Mouse (Mus musculus) neural tube, embryonic 14.5 days (tissue): ENCODE data around the gene Tnfsf11. TPM values are rescaled to one million over a fixed set of nuclear protein-coding genes. Genes with fewer than 3 reads are reported as not detected.

Source experiments
- ATAC-seq: fragments of 200-750 bp; cut with Nextera tagmentation; 2 replicates; pipeline ENCODE4 v1.8.0; 2017; ENCODE audit warnings: low read depth, mild to moderate bottlenecking, moderate TSS enrichment, moderate library complexity
- H3K27ac ChIP-seq: fragments of 300-500 bp; sonication (generic); 2 replicates; pipeline ENCODE4 v1.5.1; 2014; ENCODE audit warnings: low read depth, mild to moderate bottlenecking, control low read depth, low read length, moderate library complexity, mixed read lengths
- H3K27me3 ChIP-seq: fragments of 300-500 bp; sonication (generic); 2 replicates; pipeline ENCODE4 v1.6.1; 2014; ENCODE audit warnings: low read length; ENCODE audit not compliant: control insufficient read depth, insufficient read depth
- H3K36me3 ChIP-seq: fragments of 300-500 bp; sonication (generic); 2 replicates; pipeline ENCODE4 v1.6.1; 2014; ENCODE audit warnings: low read length, mixed read lengths; ENCODE audit not compliant: control insufficient read depth, insufficient read depth
- H3K4me1 ChIP-seq: fragments of 300-500 bp; sonication (generic); 2 replicates; pipeline ENCODE4 v1.6.1; 2014; ENCODE audit warnings: low read length; ENCODE audit not compliant: control insufficient read depth, insufficient read depth
- H3K4me2 ChIP-seq: fragments of 300-500 bp; sonication (generic); 2 replicates; pipeline ENCODE4 v1.6.1; 2014; ENCODE audit warnings: mild to moderate bottlenecking, low read depth, low read length, control low read depth
- H3K4me3 ChIP-seq: fragments of 300-500 bp; sonication (generic); 2 replicates; pipeline ENCODE4 v1.5.1; 2014; ENCODE audit warnings: low read depth, low read length, control low read depth, mixed read lengths
- H3K9ac ChIP-seq: fragments of 300-500 bp; sonication (generic); replicated peaks from 2 replicates; pipeline ENCODE4 v1.6.1; 2014; ENCODE audit warnings: low read depth, mild to moderate bottlenecking, control low read depth, low read length, mixed read lengths
- H3K9me3 ChIP-seq: fragments of 300-500 bp; sonication (generic); 2 replicates; pipeline ENCODE4 v1.6.1; 2016; ENCODE audit warnings: low read length; ENCODE audit not compliant: control insufficient read depth
- WGBS: fragments of 180-500 bp; shearing (Covaris S2); extraction: QIAGEN DNeasy Blood & Tissue Kit; methylation state at CpG from one replicate; pipeline ENCODE4 v1.1.7; 2014; 5-methylcytosine and 5-hydroxymethylcytosine counted together
- polyA plus RNA-seq: library from polyadenylated mRNA; unstranded; fragments of >200 nt; fragmentation: Nextera tagmentation; extraction: Ambion mirVana; gene quantifications from 2 replicates; pipeline ENCODE4 v1.2.1, GENCODE M21; 2014

Tnfsf11 gene
- polyA plus RNA-seq, 1 experiment from 2014 or later, result 0.27 TPM

DNA sequence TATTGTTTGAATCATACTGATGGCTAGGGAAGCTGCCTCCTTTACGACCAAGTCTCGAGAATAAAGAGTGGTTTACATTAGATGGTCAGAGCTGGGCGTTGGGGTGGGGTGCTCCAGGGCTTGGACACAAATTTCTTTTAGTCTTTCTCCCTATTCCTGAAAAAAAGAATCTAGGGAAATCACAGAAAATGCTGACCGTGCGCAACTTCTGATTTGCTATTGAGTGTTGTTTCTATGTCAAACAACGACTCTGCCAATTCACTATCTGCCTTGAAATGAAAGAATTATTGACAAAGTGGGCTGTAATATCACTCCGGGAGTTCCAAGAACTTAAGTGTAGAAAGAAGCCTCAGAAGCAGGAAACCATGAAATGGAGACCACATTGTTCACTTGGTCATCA lies 23.5 kb upstream of the Tnfsf11 start:
- no peak overlapping the region for H3K4me2 ChIP-seq
- H3K27ac ChIP-seq, result no peak overlapping the region
- no peak for ATAC-seq
- 58% methylated on average over 7 of the region's 7 CpGs for WGBS
- no peaks in the 10 kb centered on the region for H3K36me3 ChIP-seq
- no peak overlapping the region for H3K9ac ChIP-seq
- no peaks in the 10 kb centered on the region for H3K27me3 ChIP-seq
- no peak overlapping the region for H3K4me3 ChIP-seq
- H3K4me1 ChIP-seq, result no peaks in the 10 kb centered on the region
- H3K9me3 ChIP-seq, result no peaks in the 10 kb centered on the region

- WGBS, result 37% methylated on average over 11 of the region's 11 CpGs
- Histone ChIP-seq H3K27ac (no peak overlapping the region), H3K4me1 (no peaks in the 10 kb centered on the region), H3K4me2 (no peak overlapping the region), H3K9me3 (no peaks in the 10 kb centered on the region), H3K9ac (no peak overlapping the region), H3K36me3 (no peaks in the 10 kb centered on the region), H3K4me3 (no peak overlapping the region), H3K27me3 (no peaks in the 10 kb centered on the region)
- ATAC-seq, result no peak
Observed at GRCm38 (mm10) chr14:78330576-78331300, 22.9 kb upstream of the Tnfsf11 start.

- H3K4me3 ChIP-seq, result no peak overlapping the region
- no peaks in the 10 kb centered on the region for H3K9me3 ChIP-seq
- no peak overlapping the region for H3K4me2 ChIP-seq
- no peaks in the 10 kb centered on the region for H3K4me1 ChIP-seq
- H3K27ac ChIP-seq, result no peak overlapping the region
- no peak overlapping the region for H3K9ac ChIP-seq
- no peaks in the 10 kb centered on the region for H3K36me3 ChIP-seq
- no peaks in the 10 kb centered on the region for H3K27me3 ChIP-seq
- 86% methylated on average over 8 of the region's 8 CpGs for WGBS
- ATAC-seq, result no peak
Observed at GRCm38 (mm10) chr14:78329765-78330451, 22.1 kb upstream of the Tnfsf11 start.

DNA sequence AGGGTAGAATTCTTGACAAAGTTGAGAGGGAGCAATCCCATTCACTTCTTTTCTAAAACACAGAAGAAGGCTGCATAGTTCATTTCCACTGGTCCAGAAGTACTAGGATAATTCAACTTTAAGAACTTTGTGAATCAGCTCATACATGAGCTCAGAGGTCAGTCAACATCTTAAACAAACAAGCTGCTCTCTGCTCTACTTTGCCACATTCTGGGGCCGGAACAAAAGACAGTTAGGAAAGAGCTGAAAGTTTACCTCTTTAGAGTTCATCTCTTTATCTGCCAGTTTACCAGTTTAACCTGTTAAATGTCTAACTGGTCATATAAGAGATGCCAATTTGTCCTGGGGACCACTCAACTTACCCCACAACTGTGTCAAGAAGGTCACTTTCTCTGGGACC lies 15.5 kb upstream of the Tnfsf11 start:
- Histone ChIP-seq H3K9me3 (no peaks in the 10 kb centered on the region), H3K27ac (no peak overlapping the region), H3K4me2 (no peak overlapping the region), H3K27me3 (no peaks in the 10 kb centered on the region), H3K9ac (no peak overlapping the region), H3K4me3 (no peak overlapping the region), H3K36me3 (no peaks in the 10 kb centered on the region), H3K4me1 (no peaks in the 10 kb centered on the region)
- no peak for ATAC-seq
- 92% methylated on average over 1 of the region's 1 CpGs for WGBS

DNA sequence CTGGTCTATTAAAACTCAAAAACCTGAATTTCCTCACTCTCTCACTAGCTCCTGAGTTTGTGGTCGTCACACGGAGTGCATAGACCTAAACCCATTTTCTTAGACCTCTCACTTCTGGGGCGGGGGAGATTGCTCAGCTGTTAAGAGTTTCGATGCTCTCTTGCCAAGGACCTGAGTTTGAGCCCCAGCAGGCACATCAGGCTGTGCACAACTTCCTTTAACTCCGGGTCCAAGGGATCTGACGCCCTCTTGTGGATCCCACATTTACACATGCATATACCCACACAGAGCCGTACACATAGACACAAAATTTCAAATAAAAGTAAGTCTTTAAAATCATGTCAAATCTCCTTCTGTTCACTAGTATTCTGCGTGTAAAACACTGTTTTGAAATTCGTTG lies 15.1 kb upstream of the Tnfsf11 start:
- Histone ChIP-seq H3K9me3 (no peaks in the 10 kb centered on the region), H3K4me2 (no peak overlapping the region), H3K27me3 (no peaks in the 10 kb centered on the region), H3K4me3 (no peak overlapping the region), H3K27ac (no peak overlapping the region), H3K4me1 (no peaks in the 10 kb centered on the region), H3K36me3 (no peaks in the 10 kb centered on the region), H3K9ac (no peak overlapping the region)
- ATAC-seq, result no peak
- WGBS, result 87% methylated on average over 9 of the region's 9 CpGs

DNA sequence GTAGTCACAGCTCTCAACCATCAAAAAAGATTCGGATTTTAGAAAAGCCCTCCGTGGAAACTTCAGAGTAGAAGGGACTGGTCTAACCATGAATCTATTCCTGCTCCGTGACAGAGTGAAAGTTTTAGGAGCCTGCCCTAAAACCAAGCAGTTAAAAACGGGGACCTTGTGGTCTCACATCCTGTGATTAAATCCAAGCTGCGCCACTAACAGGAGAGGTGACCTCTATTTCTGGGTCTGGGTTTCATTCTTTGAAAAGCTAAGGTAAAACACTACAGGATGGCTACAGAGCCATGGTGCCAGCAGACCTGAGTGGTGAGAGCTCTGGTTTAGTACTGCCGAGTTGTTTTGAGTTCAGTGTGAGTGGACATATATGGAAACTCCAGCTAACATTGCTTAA lies 12.4 kb upstream of the Tnfsf11 start:
- no peaks in the 10 kb centered on the region for H3K4me1 ChIP-seq
- H3K4me2 ChIP-seq, result no peak overlapping the region
- H3K27ac ChIP-seq, result no peak overlapping the region
- no peaks in the 10 kb centered on the region for H3K9me3 ChIP-seq
- 85% methylated on average over 6 of the region's 6 CpGs for WGBS
- no peaks in the 10 kb centered on the region for H3K36me3 ChIP-seq
- ATAC-seq, result no peak
- H3K4me3 ChIP-seq, result no peak overlapping the region
- no peak overlapping the region for H3K9ac ChIP-seq
- no peaks in the 10 kb centered on the region for H3K27me3 ChIP-seq

DNA sequence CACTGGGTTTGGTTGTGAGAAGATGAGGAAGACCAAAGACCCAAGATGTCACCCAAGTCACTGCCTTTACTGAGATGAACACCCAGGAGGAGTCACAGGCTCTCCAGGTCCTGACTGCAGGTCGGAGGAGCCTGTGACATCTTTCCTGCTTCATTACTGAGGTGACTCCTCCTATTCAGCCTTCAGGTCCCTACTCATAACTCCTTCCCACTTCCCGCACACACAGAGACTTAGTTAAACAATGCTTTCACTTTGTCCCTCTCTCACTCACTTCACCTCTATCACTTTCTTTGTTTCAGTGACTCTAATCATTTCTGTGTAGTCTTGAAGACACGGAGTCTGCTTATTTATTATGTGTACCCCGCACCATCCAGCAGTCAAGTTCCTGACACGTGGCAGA lies 11.7 kb upstream of the Tnfsf11 start:
- H3K27ac ChIP-seq, result no peak overlapping the region
- H3K4me2 ChIP-seq, result no peak overlapping the region
- ATAC-seq, result no peak
- H3K27me3 ChIP-seq, result no peaks in the 10 kb centered on the region
- 74% methylated on average over 5 of the region's 5 CpGs for WGBS
- H3K9me3 ChIP-seq, result no peaks in the 10 kb centered on the region
- H3K4me1 ChIP-seq, result no peaks in the 10 kb centered on the region
- no peaks in the 10 kb centered on the region for H3K36me3 ChIP-seq
- no peak overlapping the region for H3K9ac ChIP-seq
- H3K4me3 ChIP-seq, result no peak overlapping the region

DNA sequence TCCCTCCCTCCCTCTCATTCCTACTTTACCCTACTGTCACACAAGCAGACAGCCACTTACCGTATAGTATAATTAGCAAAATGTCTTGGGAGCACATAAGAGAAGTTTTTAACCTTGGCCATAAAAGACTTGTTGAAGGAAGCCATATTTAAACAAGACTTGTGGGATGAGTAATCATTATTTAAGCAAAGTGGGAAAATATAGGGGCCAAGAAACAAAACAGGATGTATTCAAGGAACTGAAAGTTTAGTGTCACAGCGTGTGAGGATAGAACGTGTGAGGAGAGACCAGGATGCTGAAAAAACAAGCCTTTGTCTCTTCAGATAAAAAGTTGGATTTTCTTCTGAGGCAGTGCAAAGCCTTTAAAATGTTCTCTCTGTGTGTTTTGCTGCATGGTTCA lies 11.2 kb upstream of the Tnfsf11 start:
- Histone ChIP-seq H3K9me3 (no peaks in the 10 kb centered on the region), H3K9ac (no peak overlapping the region), H3K27me3 (no peaks in the 10 kb centered on the region), H3K36me3 (no peaks in the 10 kb centered on the region), H3K4me2 (no peak overlapping the region), H3K27ac (no peak overlapping the region), H3K4me1 (no peaks in the 10 kb centered on the region), H3K4me3 (no peak overlapping the region)
- WGBS, result 82% methylated on average over 3 of the region's 3 CpGs
- ATAC-seq, result no peak

DNA sequence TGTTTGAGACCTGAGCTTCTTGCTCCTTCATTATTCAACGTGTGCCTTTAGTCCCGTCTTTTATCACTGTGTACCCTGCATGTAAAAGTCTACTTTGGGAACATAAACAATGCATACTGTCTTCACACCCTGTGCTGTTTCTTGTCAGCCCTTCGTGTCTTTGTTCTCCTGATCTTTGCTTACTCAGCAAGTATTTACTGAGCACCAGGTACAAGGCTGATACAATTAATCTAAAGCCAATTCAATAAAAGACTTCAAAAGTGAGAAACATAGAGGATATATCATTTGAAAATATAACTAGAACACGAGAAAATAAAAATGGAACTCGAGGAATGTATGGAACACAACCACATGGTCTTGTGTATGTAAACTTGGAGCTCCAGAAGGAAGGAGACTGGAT lies 9.8 kb upstream of the Tnfsf11 start:
- Histone ChIP-seq H3K4me2 (no peak overlapping the region), H3K9me3 (no peaks in the 10 kb centered on the region), H3K4me1 (no peaks in the 10 kb centered on the region), H3K36me3 (no peaks in the 10 kb centered on the region), H3K27me3 (no peaks in the 10 kb centered on the region), H3K27ac (no peak overlapping the region), H3K9ac (no peak overlapping the region), H3K4me3 (no peak overlapping the region)
- 81% methylated on average over 5 of the region's 5 CpGs for WGBS
- ATAC-seq, result no peak
